Mouse (Mus musculus) lung, postnatal 4 days (tissue): ENCODE measurements around the gene Wipf2.
"Not testable (repeated sequence)": the region's sequence is repeated elsewhere in the genome, so short reads cannot be mapped to it uniquely, and the experiment has no call there.

Experiments used
- DNase-seq, 2 experiments: peaks; one replicate each; pipeline ENCODE4 v3.0.0; 2021

The Wipf2 gene

GRCm38 (mm10) chr11:98932293-98933091 is 69.1 kb downstream of the Wipf2 start:
- peak; percentile 67 to 84 for DNase-seq

GRCm38 (mm10) chr11:98933151-98933550 is 69.7 kb downstream of the Wipf2 start:
- peak; percentile 85 to 86 for DNase-seq

GRCm38 (mm10) chr11:98933847-98934246 is 70.4 kb downstream of the Wipf2 start:
- DNase-seq = not testable (repeated sequence)

- DNase-seq = no peak
Observed at GRCm38 (mm10) chr11:98934367-98934766, 70.9 kb downstream of the Wipf2 start.

GRCm38 (mm10) chr11:98935123-98935522 is 71.7 kb downstream of the Wipf2 start:
- peak in 1 of 2 experiments; percentile 5 for DNase-seq

GRCm38 (mm10) chr11:98936170-98936569 is 72.7 kb downstream of the Wipf2 start:
- DNase-seq = peak; percentile 87 to 92

GRCm38 (mm10) chr11:98936606-98937409 is 73.4 kb downstream of the Wipf2 start:
- DNase-seq = peak; percentile 62 to 75

- DNase-seq = peak; percentile 93 to 96
Observed at GRCm38 (mm10) chr11:98937410-98937913, 74.0 kb downstream of the Wipf2 start.

GRCm38 (mm10) chr11:98937914-98938694 is 74.7 kb downstream of the Wipf2 start:
- DNase-seq = peak; percentile 78 to 83

GRCm38 (mm10) chr11:98938701-98939083 is 75.3 kb downstream of the Wipf2 start:
- DNase-seq = peak in 1 of 2 experiments; percentile 18

GRCm38 (mm10) chr11:98939084-98939952 is 75.9 kb downstream of the Wipf2 start:
- peak; percentile 46 to 59 for DNase-seq

GRCm38 (mm10) chr11:98939953-98940641 is 76.7 kb downstream of the Wipf2 start:
- peak; percentile 49 to 63 for DNase-seq

GRCm38 (mm10) chr11:98940776-98941175 is 77.3 kb downstream of the Wipf2 start:
- DNase-seq = peak; percentile 21 to 36

- DNase-seq = peak; percentile 75 to 81
Observed at GRCm38 (mm10) chr11:98941341-98941825, 77.9 kb downstream of the Wipf2 start.

GRCm38 (mm10) chr11:98941826-98942550 is 78.5 kb downstream of the Wipf2 start:
- DNase-seq = peak; percentile 93

GRCm38 (mm10) chr11:98942555-98942922 is 79.1 kb downstream of the Wipf2 start:
- DNase-seq = no peak

- DNase-seq = peak; percentile 75 to 83
Observed at GRCm38 (mm10) chr11:98942923-98943641, 79.6 kb downstream of the Wipf2 start.

GRCm38 (mm10) chr11:98943741-98944461 is 80.5 kb downstream of the Wipf2 start:
- DNase-seq = peak; percentile 74 to 77
